Mouse (Mus musculus): ENCODE measurements around the gene Npcd. TPM values are rescaled to one million over a fixed set of nuclear protein-coding genes. Genes with fewer than 3 reads are reported as not detected.

Npcd gene
- polyA plus RNA-seq, 1 experiment, result 0.55 TPM

DNA sequence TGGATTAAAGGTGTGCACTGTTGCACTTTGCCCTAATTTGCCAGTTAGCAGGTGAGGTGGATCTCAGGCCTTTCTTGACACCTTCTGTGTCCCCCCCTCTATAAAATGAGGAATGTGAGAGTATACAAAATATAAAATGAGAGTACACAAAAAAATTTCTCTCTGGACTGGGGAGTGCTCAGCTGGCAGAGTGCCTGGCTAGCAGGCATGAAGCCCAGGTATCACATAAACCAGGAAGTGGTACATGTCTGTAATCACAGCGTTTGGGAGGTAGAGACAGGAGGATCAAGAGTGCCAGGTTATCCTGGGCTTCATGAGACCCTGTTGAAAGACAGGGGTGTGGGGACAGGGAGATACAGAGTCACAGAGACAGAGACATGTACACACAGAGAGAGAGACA, 27.0 kb downstream of the Npcd start:
- no peak for DNase-seq
- 10% methylated on average over 1 of the region's 1 CpGs for WGBS
- peaks cover 8% of the 10 kb centered on the region; the same call in 1 of the 2 replicates for H3K4me1 ChIP-seq (replicated peaks; ENCODE audit: control insufficient read depth, insufficient read depth, low read length)
- no peaks in the 10 kb centered on the region for H3K36me3 ChIP-seq (ENCODE audit: control insufficient read depth, insufficient read depth, low read length)
- no peak overlapping the region for H3K27ac ChIP-seq (ENCODE audit: control insufficient read depth, insufficient read depth, low read length)
- no peak overlapping the region for H3K4me3 ChIP-seq (ENCODE audit: control insufficient read depth, insufficient read depth, low read length)
- peaks cover 23% of the 10 kb centered on the region for H3K27me3 ChIP-seq (ENCODE audit: control insufficient read depth, insufficient read depth, low read length)
- no peak for TF ChIP-seq POLR2A (IDR thresholded peaks at IDR 0.05; ENCODE audit: control insufficient read depth, extremely low read depth, insufficient read depth, low read length, poor library complexity)
- no peak for TF ChIP-seq CTCF (IDR thresholded peaks at IDR 0.05; ENCODE audit: borderline replicate concordance, control insufficient read depth, extremely low read depth, insufficient read depth, low read length, poor library complexity)

DNA sequence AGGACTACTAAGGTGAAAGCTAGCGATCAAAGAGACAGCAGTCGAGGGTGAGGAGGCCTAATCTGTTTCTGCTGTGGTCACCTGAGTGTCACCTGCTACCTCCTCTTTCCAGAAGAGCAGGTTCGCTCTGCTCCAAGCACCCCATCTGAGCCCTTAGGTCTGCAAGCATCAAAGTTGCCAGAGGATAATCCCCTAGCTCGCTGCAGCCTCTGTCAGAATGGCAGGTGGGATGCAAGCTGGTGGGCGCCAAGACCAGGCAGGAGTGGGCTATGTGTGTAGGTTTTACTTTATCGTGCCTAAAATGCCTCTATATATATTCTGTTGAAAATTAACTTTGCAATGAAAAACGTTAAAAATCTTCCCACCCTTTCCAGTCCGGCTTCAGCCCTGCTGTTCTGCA, 28.8 kb downstream of the Npcd start:
- TF ChIP-seq CTCF (IDR thresholded peaks at IDR 0.05; ENCODE audit: borderline replicate concordance, control insufficient read depth, extremely low read depth, insufficient read depth, low read length, poor library complexity) (no peak), POLR2A (IDR thresholded peaks at IDR 0.05; ENCODE audit: control insufficient read depth, extremely low read depth, insufficient read depth, low read length, poor library complexity) (no peak)
- Histone ChIP-seq H3K27ac (ENCODE audit: control insufficient read depth, insufficient read depth, low read length) (no peak overlapping the region), H3K27me3 (ENCODE audit: control insufficient read depth, insufficient read depth, low read length) (peaks cover 23% of the 10 kb centered on the region), H3K4me3 (ENCODE audit: control insufficient read depth, insufficient read depth, low read length) (no peak overlapping the region), H3K4me1 (replicated peaks; ENCODE audit: control insufficient read depth, insufficient read depth, low read length) (peaks cover 8% of the 10 kb centered on the region; the same call in 1 of the 2 replicates), H3K36me3 (ENCODE audit: control insufficient read depth, insufficient read depth, low read length) (no peaks in the 10 kb centered on the region)
- 56% methylated on average over 8 of the region's 8 CpGs for WGBS
- no peak for DNase-seq

DNA sequence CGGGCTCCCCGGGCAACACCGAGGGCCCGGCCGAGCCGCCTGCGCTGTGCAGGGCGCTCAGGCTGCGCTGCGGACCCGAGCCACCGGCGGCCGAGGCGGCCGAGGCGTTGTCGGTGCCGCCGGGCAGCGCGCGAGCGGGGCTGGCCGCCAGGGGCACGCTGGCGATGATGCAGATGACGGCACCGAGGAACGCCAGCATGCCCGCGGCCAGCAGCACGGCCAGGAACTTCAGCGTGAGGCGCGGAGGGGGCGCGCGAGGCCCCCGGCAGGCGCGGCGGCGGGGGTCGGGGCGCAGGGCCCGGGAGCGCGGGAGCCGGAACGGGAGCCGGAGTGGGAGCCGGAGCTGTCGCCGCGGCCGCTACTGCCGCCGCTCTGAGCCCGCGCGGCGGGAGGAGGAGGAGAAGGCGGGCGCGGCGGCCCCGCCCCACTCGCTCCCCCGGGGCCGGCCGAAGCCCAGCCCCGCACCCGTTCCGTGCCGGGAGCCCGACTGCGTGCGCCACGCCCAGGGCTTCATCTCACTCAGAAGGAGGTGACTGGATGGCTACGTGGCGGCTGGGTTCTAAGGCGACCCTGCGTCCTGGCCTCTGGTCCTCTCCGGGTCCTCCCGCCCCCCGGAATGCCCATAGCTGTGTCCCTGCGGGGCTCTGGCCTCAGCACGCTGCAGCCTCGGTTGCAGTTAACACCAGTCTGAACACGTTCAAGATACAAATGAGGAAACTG, 29.5 kb downstream of the Npcd start, which contains the start of gene Nptxr:
Nptxr (minus strand) TSS at position 415 of the 720 bp plus-strand sequence.
- Histone ChIP-seq H3K36me3 (ENCODE audit: control insufficient read depth, insufficient read depth, low read length) (no peaks in the 10 kb centered on the region), H3K4me3 (ENCODE audit: control insufficient read depth, insufficient read depth, low read length) (peak within 1 kb of the TSS; percentile 3), H3K27ac (ENCODE audit: control insufficient read depth, insufficient read depth, low read length) (no peak within 1 kb of the TSS), H3K27me3 (ENCODE audit: control insufficient read depth, insufficient read depth, low read length) (peaks cover 23% of the 10 kb centered on the region), H3K4me1 (replicated peaks; ENCODE audit: control insufficient read depth, insufficient read depth, low read length) (peaks cover 8% of the 10 kb centered on the region; the same call in 1 of the 2 replicates)
- TF ChIP-seq POLR2A (IDR thresholded peaks at IDR 0.05; ENCODE audit: control insufficient read depth, extremely low read depth, insufficient read depth, low read length, poor library complexity) (no peak), CTCF (IDR thresholded peaks at IDR 0.05; ENCODE audit: borderline replicate concordance, control insufficient read depth, extremely low read depth, insufficient read depth, low read length, poor library complexity) (no peak)
- WGBS, result under 1% methylated on average over 89 of the region's 91 CpGs
- no peak for DNase-seq

DNA sequence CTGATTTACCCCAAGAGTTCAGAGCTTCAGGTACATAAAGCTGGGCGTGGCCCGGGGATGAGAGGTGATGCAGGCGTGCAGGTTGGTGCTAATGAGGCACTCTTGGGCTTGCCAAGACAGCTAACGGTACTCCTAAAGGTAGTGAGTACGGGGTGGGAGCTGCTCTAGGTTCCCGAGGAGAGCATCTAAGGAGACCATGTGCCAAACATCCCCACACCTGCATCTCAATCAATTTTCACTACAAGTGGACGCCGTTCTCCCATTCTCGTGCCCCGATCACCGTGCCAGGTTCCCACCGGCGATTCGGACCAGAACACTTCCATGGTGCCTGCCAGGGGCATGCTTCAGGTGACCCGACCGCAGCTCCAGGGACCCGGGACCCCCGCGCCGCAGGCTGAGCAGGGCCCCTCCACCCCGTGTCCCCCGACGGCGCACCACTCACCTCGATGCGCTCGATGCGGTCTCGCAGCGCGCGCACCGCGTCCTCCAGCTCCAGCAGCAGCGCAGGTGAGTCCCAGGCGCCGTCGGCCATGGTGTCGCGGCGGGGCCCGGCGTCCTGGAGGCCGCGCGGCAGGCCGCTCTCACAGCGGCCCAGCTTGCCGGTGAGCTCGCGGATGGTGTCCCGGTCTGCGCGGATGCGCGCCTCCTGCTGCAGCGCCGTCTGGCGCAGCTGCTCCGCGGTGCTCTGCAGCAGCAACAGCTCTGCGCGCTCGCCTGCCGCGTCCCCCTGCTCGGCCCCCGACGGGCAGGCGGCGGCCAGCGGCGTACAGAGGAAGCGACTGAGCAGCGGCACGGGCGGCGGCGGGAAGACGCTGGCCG, 30.3 kb downstream of the Npcd start:
- Histone ChIP-seq H3K4me3 (ENCODE audit: control insufficient read depth, insufficient read depth, low read length) (peak overlapping the region; percentile 3), H3K27ac (ENCODE audit: control insufficient read depth, insufficient read depth, low read length) (no peak overlapping the region), H3K4me1 (replicated peaks; ENCODE audit: control insufficient read depth, insufficient read depth, low read length) (peaks cover 8% of the 10 kb centered on the region; the same call in 1 of the 2 replicates), H3K36me3 (ENCODE audit: control insufficient read depth, insufficient read depth, low read length) (no peaks in the 10 kb centered on the region), H3K27me3 (ENCODE audit: control insufficient read depth, insufficient read depth, low read length) (peaks cover 23% of the 10 kb centered on the region)
- no peak for DNase-seq
- no peak for TF ChIP-seq CTCF (IDR thresholded peaks at IDR 0.05; ENCODE audit: borderline replicate concordance, control insufficient read depth, extremely low read depth, insufficient read depth, low read length, poor library complexity)
- TF ChIP-seq POLR2A (IDR thresholded peaks at IDR 0.05; ENCODE audit: control insufficient read depth, extremely low read depth, insufficient read depth, low read length, poor library complexity), result no peak
- WGBS, result 7% methylated on average over 81 of the region's 81 CpGs

DNA sequence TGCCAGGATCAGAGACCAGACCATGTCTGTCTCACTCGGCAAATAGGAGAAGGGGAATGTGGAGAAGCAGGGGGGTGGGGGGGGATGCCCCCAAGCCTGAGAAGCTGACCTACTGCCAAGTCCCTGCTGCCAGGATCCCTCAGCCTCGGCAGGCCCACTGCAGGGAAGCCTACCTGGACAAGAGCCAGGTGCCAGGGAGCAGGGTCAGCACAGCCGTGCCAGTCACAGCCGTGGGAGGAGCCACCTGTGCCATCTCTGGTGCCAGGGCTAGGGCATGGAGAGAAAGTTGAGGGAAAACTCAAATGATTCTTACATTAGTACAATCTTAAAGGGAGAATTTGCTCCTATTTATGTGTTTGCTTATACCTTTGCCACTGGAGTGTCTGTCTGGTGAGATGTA, 31.7 kb downstream of the Npcd start:
- peaks cover 23% of the 10 kb centered on the region for H3K27me3 ChIP-seq (ENCODE audit: control insufficient read depth, insufficient read depth, low read length)
- 67% methylated on average over 4 of the region's 4 CpGs for WGBS
- H3K4me1 ChIP-seq (replicated peaks; ENCODE audit: control insufficient read depth, insufficient read depth, low read length), result peaks cover 8% of the 10 kb centered on the region; the same call in 1 of the 2 replicates
- TF ChIP-seq CTCF (IDR thresholded peaks at IDR 0.05; ENCODE audit: borderline replicate concordance, control insufficient read depth, extremely low read depth, insufficient read depth, low read length, poor library complexity) (no peak), POLR2A (IDR thresholded peaks at IDR 0.05; ENCODE audit: control insufficient read depth, extremely low read depth, insufficient read depth, low read length, poor library complexity) (no peak)
- H3K4me3 ChIP-seq (ENCODE audit: control insufficient read depth, insufficient read depth, low read length), result no peak overlapping the region
- no peak overlapping the region for H3K27ac ChIP-seq (ENCODE audit: control insufficient read depth, insufficient read depth, low read length)
- no peaks in the 10 kb centered on the region for H3K36me3 ChIP-seq (ENCODE audit: control insufficient read depth, insufficient read depth, low read length)
- no peak for DNase-seq

DNA sequence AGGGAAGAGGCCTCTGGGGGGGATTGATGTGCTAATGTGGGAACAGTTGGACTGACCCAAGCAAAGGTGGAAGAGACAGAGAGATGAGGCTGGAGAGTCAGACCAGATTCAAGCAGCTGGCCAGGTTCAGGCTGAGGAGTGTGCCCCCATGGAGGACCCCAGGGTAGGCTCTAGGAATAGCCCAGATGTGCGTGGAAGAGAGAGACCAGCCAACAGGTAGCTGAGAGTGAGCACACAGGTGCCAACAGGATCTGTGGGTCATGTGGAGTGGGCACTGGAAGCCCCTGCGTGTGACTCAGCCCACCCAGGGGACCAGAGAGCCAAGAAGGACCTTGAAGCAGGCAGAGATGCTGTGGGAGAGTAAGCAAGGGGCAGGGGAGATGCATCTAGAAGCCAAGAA, 32.4 kb downstream of the Npcd start:
- peaks cover 23% of the 10 kb centered on the region for H3K27me3 ChIP-seq (ENCODE audit: control insufficient read depth, insufficient read depth, low read length)
- no peaks in the 10 kb centered on the region for H3K36me3 ChIP-seq (ENCODE audit: control insufficient read depth, insufficient read depth, low read length)
- no peak for DNase-seq
- 82% methylated on average over 2 of the region's 2 CpGs for WGBS
- H3K27ac ChIP-seq (ENCODE audit: control insufficient read depth, insufficient read depth, low read length), result no peak overlapping the region
- peaks cover 8% of the 10 kb centered on the region; the same call in 1 of the 2 replicates for H3K4me1 ChIP-seq (replicated peaks; ENCODE audit: control insufficient read depth, insufficient read depth, low read length)
- no peak overlapping the region for H3K4me3 ChIP-seq (ENCODE audit: control insufficient read depth, insufficient read depth, low read length)
- TF ChIP-seq POLR2A (IDR thresholded peaks at IDR 0.05; ENCODE audit: control insufficient read depth, extremely low read depth, insufficient read depth, low read length, poor library complexity) (no peak), CTCF (IDR thresholded peaks at IDR 0.05; ENCODE audit: borderline replicate concordance, control insufficient read depth, extremely low read depth, insufficient read depth, low read length, poor library complexity) (no peak)
